Mouse (Mus musculus) ovary, postnatal 14 days (tissue): ENCODE data around the gene Hist1h2aa.

Experiments
- DNase-seq: peaks from one replicate; pipeline ENCODE4 v3.0.0; 2022; ENCODE audit warnings: low spot score

Gene Hist1h2aa

GRCm38 (mm10) chr13:23946254-23946653 lies 12.0 kb downstream of the Hist1h2aa start:
- DNase-seq: no peak

DNA sequence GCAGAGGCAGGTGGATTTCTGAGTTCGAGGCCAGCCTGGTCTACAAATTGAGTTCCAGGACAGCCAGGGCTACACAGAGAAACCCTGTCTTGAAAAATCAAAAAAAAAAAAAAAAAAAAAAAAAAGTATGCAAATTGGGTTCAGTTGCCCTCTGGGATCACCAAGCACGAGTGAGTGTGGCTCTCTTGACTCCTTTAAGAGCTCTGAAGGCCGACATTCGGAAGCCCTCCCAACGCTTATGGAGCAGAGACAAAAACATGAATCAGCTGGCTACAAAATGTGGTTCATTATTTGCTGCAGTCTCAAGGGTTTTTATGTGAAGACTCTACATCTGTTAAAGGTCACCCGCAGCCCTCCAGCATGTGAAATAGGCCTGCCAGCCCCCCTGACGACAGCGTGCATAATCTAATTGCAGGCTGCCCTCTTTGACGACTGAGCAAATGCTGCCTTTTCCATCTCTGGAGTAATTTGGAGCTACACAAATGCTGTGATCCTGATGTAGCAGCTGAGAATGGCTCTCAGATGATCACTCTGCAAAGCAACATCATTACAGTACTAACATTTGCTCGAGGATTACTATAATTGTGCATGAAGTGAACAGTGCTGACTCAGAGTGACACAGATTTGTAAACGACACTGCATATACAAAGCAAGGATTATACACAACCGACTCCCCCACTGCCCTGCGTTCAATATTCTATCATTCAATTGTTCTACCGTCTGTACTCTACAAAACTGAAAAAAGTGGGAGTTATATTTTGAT lies 15.4 kb downstream of the Hist1h2aa start:
- DNase-seq: no peak

DNA sequence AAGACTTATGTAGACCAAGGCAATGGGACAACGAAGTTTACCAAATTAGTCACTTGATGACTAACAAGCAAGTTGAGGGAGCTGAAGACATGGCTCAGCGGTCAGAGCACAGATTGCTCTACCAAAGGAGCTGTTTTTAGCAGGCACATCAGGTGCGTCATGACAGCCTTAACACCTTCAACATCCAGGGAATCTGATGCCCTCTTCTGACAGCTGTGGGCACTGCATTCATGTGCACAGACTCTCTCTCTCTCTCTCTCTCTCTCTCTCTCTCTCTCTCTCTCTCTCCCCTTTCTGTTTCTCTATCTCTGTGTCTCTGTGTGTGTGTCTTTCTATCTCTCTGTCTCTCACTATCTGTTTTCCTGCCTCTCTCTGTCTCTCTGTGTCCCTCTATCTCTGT lies 16.7 kb downstream of the Hist1h2aa start:
- DNase-seq: no peak

DNA sequence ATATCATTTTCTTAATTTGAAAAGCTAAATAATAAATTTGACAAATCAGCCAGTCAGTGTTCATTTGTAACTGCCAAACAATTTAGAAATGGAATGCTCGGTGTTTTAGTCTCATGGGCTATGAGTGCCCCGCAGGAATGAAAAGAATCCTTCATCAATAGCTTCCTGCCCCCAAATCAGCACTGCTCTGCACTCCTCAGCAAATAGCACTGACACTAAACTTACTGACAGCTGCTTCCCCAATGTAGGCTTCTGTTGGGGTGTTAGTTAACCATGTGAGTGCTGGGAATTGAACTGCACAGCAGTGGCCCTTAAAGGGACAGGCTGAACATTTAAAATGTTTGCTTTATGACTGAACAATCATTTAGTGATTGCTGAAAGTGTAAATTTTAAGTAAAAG lies 25.5 kb downstream of the Hist1h2aa start:
- DNase-seq: no peak

- no peak for DNase-seq
Measured at GRCm38 (mm10) chr13:23964909-23965308, 30.6 kb downstream of the Hist1h2aa start.

DNA sequence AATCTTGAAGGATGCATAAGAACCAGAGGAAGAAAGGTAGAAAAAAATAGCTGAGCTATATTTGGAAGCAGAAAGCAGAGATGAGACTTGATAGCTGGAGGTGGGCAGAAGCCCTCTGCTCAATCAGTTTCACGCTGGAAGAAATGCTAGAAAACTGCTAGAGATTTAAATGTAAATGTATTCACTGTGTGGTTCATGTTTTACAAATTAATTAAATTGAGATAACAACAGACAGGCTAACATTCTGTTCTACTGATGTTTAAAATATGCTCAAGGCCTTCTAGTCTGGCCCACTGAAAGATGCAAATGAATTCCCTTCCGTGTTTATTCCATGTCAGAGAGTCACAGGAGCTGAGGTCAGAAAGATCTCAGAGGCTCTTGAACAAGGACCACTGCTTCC lies 37.6 kb downstream of the Hist1h2aa start:
- no peak for DNase-seq

DNA sequence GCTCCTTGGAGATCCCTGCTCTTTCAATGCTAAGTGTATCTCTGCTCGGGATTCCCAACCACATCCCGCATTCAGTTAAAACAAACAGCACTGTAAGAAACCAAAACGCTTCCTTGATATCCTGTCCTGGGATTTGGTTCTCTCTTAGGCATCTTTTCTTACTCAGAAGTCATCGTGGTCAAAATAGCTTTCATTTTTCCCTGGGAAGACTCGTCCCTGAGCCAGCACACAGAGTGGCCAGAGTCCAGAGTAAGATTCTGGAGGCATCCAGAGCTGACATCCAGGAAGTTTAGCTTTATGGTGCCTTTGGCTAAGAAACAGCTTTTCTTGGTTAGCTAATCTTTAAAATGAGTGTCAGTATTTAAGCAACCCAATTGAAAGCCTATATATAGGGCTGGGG lies 38.0 kb downstream of the Hist1h2aa start:
- no peak for DNase-seq
